Mouse (Mus musculus): ENCODE measurements at regions not wholly inside any gene's neighbourhood (a gene's known extent, or its start where the extent isn't known, plus 50 kb on each side); places are given as distances from the start of the nearest gene placed in this dataset.

DNA sequence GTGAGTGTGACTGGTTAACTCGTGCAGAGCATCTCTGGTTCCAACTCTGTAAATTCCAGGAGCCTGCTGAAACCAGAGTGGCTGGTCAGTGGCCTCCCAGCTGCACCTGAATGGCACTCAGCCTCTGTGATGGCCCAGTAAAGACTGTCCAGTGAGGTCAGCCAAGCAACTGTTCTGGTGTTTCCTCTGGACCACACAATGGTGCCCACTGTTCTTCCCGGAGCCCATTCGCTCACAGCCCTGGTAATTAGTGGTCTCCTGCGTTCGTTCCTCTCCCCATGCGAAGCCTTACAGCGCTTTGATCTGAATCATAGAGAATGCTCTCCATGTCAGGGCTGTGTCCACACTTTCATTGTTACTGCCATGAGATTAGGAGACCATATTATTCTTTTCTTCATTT, 75.5 kb downstream of the Enkur start:
- no peak for ATAC-seq (ENCODE audit: insufficient number of reproducible peaks, low FRiP score, low TSS enrichment)

DNA sequence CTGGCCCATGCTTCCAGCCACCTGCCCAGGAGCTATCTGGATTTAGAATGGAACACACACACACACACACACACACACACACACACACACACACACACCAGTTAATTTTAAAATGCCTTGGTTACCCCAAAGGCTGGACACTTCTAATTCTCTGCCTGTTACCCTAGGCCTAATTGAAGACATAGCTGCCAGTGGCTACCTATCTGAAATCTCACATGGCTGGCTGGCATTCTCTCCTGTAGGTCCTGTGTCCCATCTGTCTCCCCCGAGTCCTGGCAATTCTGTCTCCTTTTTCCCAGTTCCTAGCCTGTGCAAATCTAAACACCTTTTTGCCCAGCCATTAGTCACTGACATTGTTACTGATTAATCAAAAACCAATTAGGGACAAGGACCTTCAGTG, 78.6 kb downstream of the Enkur start:
- ATAC-seq (ENCODE audit: insufficient number of reproducible peaks, low FRiP score, low TSS enrichment), result peak; percentile 90

- ATAC-seq (ENCODE audit: insufficient number of reproducible peaks, low FRiP score, low TSS enrichment), result no peak
These were observed 82.7 kb downstream of the Enkur start for GRCm38 (mm10) chr2:21122421-21122820.

DNA sequence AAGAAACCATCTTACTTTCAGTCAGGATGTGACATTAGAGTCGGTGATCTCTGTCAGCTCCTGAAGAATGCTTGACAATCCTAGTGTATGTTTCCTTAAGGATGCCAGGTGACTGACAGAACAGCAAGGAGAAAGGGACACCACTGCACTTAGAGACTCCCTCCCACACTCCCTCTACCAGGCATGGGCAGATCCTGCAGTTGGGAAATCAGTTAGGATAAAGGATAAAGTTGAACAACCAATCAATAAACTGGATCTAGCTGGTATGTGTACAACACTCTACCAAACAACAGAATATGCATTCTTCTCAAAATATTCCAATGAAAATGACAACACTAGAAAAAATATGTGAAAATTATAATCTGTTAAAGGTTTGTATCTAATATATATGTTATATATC, 83.5 kb downstream of the Enkur start:
- no peak for ATAC-seq (ENCODE audit: insufficient number of reproducible peaks, low FRiP score, low TSS enrichment)

GRCm38 (mm10) chr2:21116817-21117216, 88.3 kb downstream of the Enkur start:
- ATAC-seq (ENCODE audit: insufficient number of reproducible peaks, low FRiP score, low TSS enrichment), result no peak

DNA sequence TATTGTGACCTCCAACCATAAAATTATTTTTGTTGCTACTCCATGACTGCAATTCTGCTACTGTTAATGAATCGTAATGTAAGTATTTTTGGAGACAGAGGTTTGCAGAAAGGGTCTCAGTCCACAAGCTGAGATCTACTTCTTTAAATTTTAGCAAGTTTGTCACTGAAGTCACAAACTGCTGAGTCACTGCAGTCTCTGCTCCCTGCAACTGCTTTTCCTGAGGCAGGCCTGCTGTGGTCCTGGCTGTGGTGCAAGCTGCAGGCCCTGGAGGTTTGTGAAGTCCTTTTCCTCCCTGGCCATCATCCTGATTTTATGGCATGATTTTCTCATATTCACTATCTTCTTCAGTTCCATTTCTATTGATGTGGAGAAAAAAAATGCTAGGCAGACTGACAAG, 93.6 kb downstream of the Enkur start:
- no peak for ATAC-seq (ENCODE audit: insufficient number of reproducible peaks, low FRiP score, low TSS enrichment)

- ATAC-seq (ENCODE audit: insufficient number of reproducible peaks, low FRiP score, low TSS enrichment), result no peak
These were observed 104.8 kb downstream of the Enkur start for GRCm38 (mm10) chr2:21100248-21100808.

GRCm38 (mm10) chr2:21091058-21091971, 113.8 kb downstream of the Enkur start:
- ATAC-seq (ENCODE audit: insufficient number of reproducible peaks, low FRiP score, low TSS enrichment), result peak; percentile 94

DNA sequence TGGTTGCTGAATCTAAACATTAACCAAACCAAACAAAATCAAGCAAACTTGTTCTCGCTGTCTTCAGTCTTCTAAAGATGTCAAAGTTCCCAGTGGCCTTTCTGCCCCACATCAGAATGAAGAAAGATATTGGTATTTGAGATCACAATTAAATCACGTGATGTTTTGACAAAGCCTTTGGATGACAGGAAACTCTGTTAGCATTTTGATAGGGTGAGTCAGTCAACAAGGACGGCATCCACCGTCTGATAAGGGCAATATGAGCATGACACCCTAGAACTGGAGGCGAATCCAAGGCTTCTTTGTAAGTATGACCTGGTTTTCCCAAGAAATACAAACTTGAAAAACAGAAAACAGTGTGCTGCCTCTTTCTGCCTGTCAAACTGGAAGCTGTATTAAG, 116.8 kb upstream of the Arhgap21 start:
- ATAC-seq (ENCODE audit: insufficient number of reproducible peaks, low FRiP score, low TSS enrichment), result no peak

DNA sequence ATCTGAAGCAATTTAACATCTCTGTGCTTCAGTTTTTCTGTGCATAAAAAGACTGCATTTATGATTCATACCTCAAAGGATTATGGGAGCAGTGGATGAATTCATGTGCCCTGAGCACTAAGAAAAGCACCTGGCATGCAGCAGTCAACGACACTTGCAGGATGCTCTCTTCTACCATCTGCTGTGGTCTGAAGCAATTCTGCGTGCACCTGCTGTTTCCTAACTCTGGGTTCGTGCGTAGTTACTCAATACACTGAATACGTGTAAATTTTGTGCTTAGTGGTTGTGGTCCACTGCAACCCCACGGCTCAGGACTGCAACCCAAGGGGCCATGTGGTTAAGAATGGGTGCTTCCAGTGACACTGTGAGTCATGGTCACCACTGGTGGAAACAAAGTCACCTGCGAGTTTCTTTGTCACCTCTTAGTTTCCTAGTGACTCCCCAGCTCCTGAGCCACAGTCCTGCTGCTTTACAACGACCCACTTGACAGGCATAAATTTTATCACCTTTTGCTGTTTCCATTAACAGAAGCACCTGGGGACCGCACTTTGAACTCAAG, 98.7 kb upstream of the Arhgap21 start:
- ATAC-seq (ENCODE audit: insufficient number of reproducible peaks, low FRiP score, low TSS enrichment), result no peak

- ATAC-seq (ENCODE audit: insufficient number of reproducible peaks, low FRiP score, low TSS enrichment), result no peak
These were observed 91.6 kb upstream of the Arhgap21 start for GRCm38 (mm10) chr2:21060347-21060650.

- no peak for ATAC-seq (ENCODE audit: insufficient number of reproducible peaks, low FRiP score, low TSS enrichment)
These were observed 91.1 kb upstream of the Arhgap21 start for GRCm38 (mm10) chr2:21059618-21060346.

DNA sequence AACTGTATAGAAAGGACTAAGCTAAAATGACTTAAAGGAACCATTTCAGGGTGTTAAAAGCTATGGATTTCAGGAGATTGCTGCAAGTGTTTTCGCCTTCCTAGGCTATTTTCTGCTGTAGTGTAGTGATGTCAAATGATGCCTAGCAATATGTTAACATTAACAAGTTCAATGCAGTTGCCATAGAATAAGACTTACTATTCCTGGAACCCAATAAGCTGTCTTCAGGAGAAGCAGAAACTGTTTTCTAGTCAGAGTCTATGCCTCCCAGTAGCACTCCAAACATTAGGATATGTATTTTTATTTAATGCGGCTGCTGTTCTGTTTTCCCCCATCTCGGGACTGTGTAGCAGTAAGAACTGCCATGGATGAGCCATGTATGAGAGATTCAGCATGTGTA, 90.3 kb upstream of the Arhgap21 start:
- ATAC-seq (ENCODE audit: insufficient number of reproducible peaks, low FRiP score, low TSS enrichment), result no peak

DNA sequence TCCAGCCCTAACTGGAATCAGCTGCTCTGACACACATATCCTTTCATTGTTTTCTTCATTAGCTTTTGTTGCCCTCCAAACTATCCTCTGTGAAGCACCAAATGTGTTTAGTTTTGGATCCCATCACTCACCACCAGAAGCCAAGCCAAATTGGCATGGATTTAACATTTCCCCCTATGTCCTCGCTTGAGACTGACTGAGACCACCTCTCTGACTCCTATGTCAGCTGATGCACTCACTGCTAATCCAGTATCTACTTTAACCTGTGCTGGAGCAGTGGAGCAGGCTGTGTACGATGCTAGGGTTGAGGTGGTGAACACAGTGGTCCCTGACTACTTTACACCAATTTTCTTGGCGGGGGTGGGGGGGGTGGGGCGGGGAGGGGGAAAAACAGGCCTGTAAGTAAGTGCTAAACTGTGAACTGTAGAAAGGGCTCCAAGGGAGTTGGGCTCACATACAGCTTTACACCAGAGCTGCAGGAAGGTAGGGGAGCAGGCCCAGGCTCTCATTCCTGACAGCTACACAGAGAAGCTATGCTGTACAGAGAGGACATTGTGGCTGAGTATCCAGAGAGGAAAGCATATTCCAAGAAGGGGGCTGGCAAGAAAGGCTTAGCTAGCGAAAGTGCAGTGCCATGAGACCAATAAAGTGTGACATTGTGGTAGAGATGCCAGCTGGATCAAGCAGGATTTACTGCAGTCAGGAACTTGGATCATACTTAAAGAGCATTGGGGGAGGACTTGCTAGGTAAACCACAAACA, 87.9 kb upstream of the Arhgap21 start:
- no peak for ATAC-seq (ENCODE audit: insufficient number of reproducible peaks, low FRiP score, low TSS enrichment)

- no peak for ATAC-seq (ENCODE audit: insufficient number of reproducible peaks, low FRiP score, low TSS enrichment)
These were observed 86.7 kb upstream of the Arhgap21 start for GRCm38 (mm10) chr2:21055416-21055815.

DNA sequence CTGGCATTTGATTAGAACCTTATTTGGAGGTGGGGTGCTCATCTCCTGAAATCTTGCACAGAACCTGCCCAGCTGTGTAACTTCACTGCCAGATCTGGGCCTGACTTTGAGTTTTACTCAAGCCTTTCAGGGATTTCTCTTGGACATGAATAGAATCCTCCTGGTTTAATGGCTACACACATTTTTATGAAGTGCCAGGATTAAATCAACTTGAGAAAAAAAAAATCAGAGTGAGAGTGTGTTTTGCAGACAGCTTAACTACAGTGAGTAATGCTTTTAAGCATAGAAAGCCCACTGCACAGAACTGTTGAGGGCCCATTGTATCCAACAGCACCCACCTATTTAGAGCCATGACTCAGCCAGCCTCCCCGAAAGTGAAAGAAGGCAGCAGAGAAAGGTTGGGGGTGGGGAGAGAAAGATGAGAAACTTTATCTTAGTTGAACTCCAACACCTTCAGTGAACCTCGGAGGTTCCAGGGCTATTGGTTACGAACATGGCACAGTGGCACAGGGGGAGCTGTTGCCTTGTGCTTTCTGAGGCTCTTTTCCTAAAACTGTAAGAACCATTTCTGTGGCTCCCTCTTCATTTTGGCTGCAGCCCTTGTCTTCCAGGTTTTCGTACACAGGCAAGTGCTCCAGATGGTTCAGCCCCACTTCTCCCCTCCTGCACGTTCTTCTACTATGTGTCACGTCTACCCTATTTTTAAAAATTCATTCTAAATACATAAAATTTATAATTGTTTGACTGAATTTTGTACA, 85.8 kb upstream of the Arhgap21 start:
- ATAC-seq (ENCODE audit: insufficient number of reproducible peaks, low FRiP score, low TSS enrichment), result no peak

DNA sequence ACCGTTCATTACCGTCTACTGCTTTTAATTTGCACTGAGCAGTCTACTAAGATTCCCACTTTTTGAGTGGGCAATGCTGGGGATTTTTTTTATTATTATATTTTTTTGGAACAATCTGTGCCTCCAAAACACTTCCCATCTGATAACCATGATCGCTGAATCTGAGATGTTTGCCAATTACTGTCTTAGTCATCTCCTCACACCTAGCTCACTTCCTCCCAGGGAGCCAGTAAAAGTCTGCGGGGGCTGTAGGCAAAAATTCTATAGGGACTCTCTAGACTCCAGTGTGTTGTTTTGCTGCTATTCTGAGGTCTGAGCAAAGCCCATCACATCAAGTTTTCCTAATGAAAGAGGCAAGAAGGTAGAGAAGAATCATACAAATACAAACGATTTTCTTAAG, 84.9 kb upstream of the Arhgap21 start:
- ATAC-seq (ENCODE audit: insufficient number of reproducible peaks, low FRiP score, low TSS enrichment), result no peak

DNA sequence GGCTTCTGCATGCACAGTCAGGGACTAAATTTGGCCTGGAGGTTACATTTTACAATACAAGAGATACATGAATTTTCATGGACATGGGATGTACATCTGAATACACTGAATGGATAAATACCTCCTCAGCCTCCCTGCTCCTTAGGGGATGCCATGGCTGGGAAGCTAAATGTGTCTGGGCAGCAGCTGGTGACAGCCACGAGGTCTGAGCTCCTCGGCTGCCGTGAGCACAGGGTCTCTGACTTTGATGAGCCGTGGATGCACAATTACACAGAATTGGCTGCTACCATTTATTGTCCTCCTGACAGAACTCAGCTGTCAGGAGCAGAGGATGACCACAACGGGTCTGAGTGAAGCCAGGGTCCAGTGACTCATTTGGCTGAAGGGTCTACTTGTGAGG, 80.3 kb upstream of the Arhgap21 start:
- no peak for ATAC-seq (ENCODE audit: insufficient number of reproducible peaks, low FRiP score, low TSS enrichment)

DNA sequence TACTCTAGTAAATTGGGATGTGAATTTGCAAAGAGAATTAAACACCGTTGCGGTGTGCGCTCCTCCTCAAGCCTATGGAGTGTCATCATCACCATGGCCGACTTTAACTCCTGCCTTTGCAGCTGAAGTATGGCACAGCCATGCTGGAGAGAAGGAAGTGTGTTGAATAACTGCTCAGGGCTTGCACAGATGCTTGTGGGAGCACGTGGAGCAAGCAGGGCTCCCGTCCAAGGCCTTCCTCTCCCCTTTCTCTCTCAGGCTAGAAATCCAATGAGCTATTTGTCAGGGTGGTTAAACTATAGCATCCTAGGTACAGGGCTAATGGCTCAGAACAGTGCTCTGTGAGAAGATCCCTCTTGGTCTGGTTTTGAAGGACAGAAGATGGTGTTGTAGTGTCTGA, 79.5 kb upstream of the Arhgap21 start:
- ATAC-seq (ENCODE audit: insufficient number of reproducible peaks, low FRiP score, low TSS enrichment), result no peak
